In the genomic region with DNA sequence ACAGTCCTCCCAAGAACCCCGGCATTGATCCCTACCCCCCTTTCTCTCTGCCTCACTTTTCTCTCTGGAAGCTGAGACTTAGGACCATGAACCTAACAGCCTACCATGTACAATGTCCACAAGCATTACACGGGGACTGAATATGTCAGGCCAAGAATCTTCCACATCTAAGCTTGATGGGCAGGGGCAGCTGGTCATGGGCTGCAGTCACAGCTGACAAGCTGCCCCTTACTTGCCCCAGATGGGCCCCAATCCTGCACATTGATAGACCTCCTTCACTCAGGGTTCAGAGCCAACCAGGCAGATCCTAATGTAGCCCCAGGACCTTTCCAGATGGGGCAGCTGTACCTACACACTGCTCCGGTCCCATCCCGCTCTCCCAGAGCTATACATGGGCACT, we compare ENCODE assay signal across 28 mouse cellular contexts. TPM values are rescaled to one million over a fixed set of nuclear protein-coding genes. Genes with fewer than 3 reads are reported as not detected.
DNase-seq lines count a peak whose midpoint lies in the region; ATAC-seq and TF ChIP-seq lines count a peak whose summit lies in the region.
"Had no signal": no experiment of that assay in that cellular context is flagged by ENCODE, and none has a peak within 500 bp of the region (broad histone marks: within the 10 kb centered on the region; RNA-seq: fewer than 3 reads in every experiment).

No protein-coding gene starts in this region.

- no peaks in the 10 kb centered on the region for H3K9me3 ChIP-seq in heart, embryonic 10.5 days
- H3K9me3 ChIP-seq in heart, embryonic 16.5 days (replicated peaks; ENCODE audit: control insufficient read depth, low read length): no peaks in the 10 kb centered on the region
- H3K9me3 ChIP-seq in heart, embryonic 12.5 days (replicated peaks): no peaks in the 10 kb centered on the region
- H3K9me3 ChIP-seq in limb, embryonic 14.5 days (ENCODE audit: control insufficient read depth, low read length): no peaks in the 10 kb centered on the region
- no peaks in the 10 kb centered on the region for H3K9me3 ChIP-seq in limb, embryonic 15.5 days
- H3K9me3 ChIP-seq: embryonic facial prominence, embryonic 15.5 days; heart, embryonic 15.5 days; hindbrain, embryonic 10.5 days; hindbrain, embryonic 13.5 days; intestine, embryonic 15.5 days had no signal

- peak overlapping the region; percentile 83; the same call in 1 of the 2 replicates for H3K27ac ChIP-seq in heart, embryonic 10.5 days
- H3K27ac ChIP-seq in heart, embryonic 16.5 days (ENCODE audit: low read length): 0 out of 2 replicates have a peak overlapping the region, but pooled peaks have one; percentile 8
- H3K27ac ChIP-seq in heart, embryonic 12.5 days (ENCODE audit: poor library complexity, severe bottlenecking): no peak overlapping the region
- no peak overlapping the region for H3K27ac ChIP-seq in limb, embryonic 14.5 days (replicated peaks; ENCODE audit: low read depth, low read length)
- no peak overlapping the region for H3K27ac ChIP-seq in limb, embryonic 15.5 days
- H3K27ac ChIP-seq: embryonic facial prominence, embryonic 15.5 days; hindbrain, embryonic 13.5 days; intestine, embryonic 15.5 days had no signal

- H3K9ac ChIP-seq in heart, embryonic 16.5 days (ENCODE audit: low read length): peak overlapping the region; percentile 22; the same call in 1 of the 2 replicates
- H3K9ac ChIP-seq in heart, embryonic 12.5 days: no peak overlapping the region; the same call in 1 of the 2 replicates
- no peak overlapping the region for H3K9ac ChIP-seq in limb, embryonic 14.5 days (ENCODE audit: low read depth, low read length, severe bottlenecking)
- H3K9ac ChIP-seq in limb, embryonic 15.5 days: no peak overlapping the region
- H3K9ac ChIP-seq: embryonic facial prominence, embryonic 15.5 days; forebrain, postnatal 0 days; hindbrain, embryonic 13.5 days; intestine, embryonic 15.5 days had no signal

- no peak for TF ChIP-seq POLR2A in limb, embryonic 14.5 days (IDR thresholded peaks at IDR 0.05; ENCODE audit: borderline replicate concordance, extremely low read depth, insufficient read depth, insufficient read length)

- DNase-seq in heart, embryonic 10.5 days (ENCODE audit: low spot score): no peak
- DNase-seq in heart, adult 18-20 months: no peak
- DNase-seq in limb, embryonic 14.5 days (ENCODE audit: low spot score): peak; percentile 11
- no peak for DNase-seq in lung, postnatal 36 days
- DNase-seq in spleen, postnatal 4 days (ENCODE audit: low spot score in 2 of 2): no peak
- DNase-seq: adrenal gland, adult 8-10 months; adrenal gland, postnatal 25 days; cerebellum, adult 11-12 months; cerebellum, adult 8-10 months; cerebellum, postnatal 10 days; cerebellum, postnatal 36 days; embryo, embryonic 11 days; forebrain, postnatal 0 days; gastrocnemius, postnatal 36 days had no signal

- no peak overlapping the region for H3K4me3 ChIP-seq in heart, embryonic 10.5 days
- H3K4me3 ChIP-seq in heart, embryonic 16.5 days (ENCODE audit: low read length): no peak overlapping the region
- H3K4me3 ChIP-seq in heart, embryonic 12.5 days: no peak overlapping the region
- no peak overlapping the region for H3K4me3 ChIP-seq in limb, embryonic 14.5 days (replicated peaks; ENCODE audit: low read length)
- H3K4me3 ChIP-seq in limb, embryonic 15.5 days: no peak overlapping the region
- H3K4me3 ChIP-seq: embryonic facial prominence, embryonic 15.5 days; hindbrain, embryonic 10.5 days; hindbrain, embryonic 13.5 days had no signal

- no peak for ATAC-seq in heart, embryonic 16.5 days (replicated peaks; ENCODE audit: extremely low read depth, insufficient read depth, low FRiP score)
- ATAC-seq in heart, embryonic 12.5 days (ENCODE audit: insufficient number of reproducible peaks, low FRiP score): no peak
- ATAC-seq in limb, embryonic 14.5 days (ENCODE audit: low FRiP score, low read depth): 0 out of 2 replicates have a peak, but pooled peaks have one; percentile 55
- peak; percentile 27; the same call in 1 of the 2 replicates for ATAC-seq in limb, embryonic 15.5 days (ENCODE audit: insufficient number of reproducible peaks, low FRiP score, low TSS enrichment, low read depth)
- ATAC-seq: activated CD4-positive, CD25-positive, alpha-beta regulatory T cell, adult 4 months; CD4-positive, CD25-positive, alpha-beta regulatory T cell, adult 4 months; forebrain, embryonic 14.5 days; forebrain, postnatal 0 days; hindbrain, embryonic 16.5 days had no signal

- 0 out of 2 replicates have a peak, but pooled peaks cover 11% of the 10 kb centered on the region for H3K27me3 ChIP-seq in heart, embryonic 10.5 days (ENCODE audit: insufficient read depth, poor library complexity, severe bottlenecking)
- H3K27me3 ChIP-seq in heart, embryonic 16.5 days (ENCODE audit: control insufficient read depth, insufficient read depth, low read length): no peaks in the 10 kb centered on the region
- peaks cover 5% of the 10 kb centered on the region; the same call in 1 of the 2 replicates for H3K27me3 ChIP-seq in heart, embryonic 12.5 days (replicated peaks)
- no peaks in the 10 kb centered on the region for H3K27me3 ChIP-seq in limb, embryonic 14.5 days (ENCODE audit: control insufficient read depth, insufficient read depth, low read length)
- no peaks in the 10 kb centered on the region for H3K27me3 ChIP-seq in limb, embryonic 15.5 days
- H3K27me3 ChIP-seq: embryonic facial prominence, embryonic 15.5 days; intestine, embryonic 15.5 days had no signal

- peak overlapping the region; percentile 70; the same call in 1 of the 2 replicates for H3K4me2 ChIP-seq in heart, embryonic 16.5 days (ENCODE audit: low read depth, low read length)
- no peak overlapping the region for H3K4me2 ChIP-seq in heart, embryonic 12.5 days
- no peak overlapping the region for H3K4me2 ChIP-seq in limb, embryonic 14.5 days (replicated peaks; ENCODE audit: low read depth, low read length, severe bottlenecking)
- H3K4me2 ChIP-seq in limb, embryonic 15.5 days: no peak overlapping the region
- H3K4me2 ChIP-seq: embryonic facial prominence, embryonic 15.5 days; hindbrain, embryonic 13.5 days had no signal

- no peaks in the 10 kb centered on the region for H3K36me3 ChIP-seq in heart, embryonic 10.5 days
- H3K36me3 ChIP-seq in heart, embryonic 16.5 days (ENCODE audit: control insufficient read depth, insufficient read depth): no peaks in the 10 kb centered on the region
- H3K36me3 ChIP-seq in heart, embryonic 12.5 days: no peaks in the 10 kb centered on the region
- H3K36me3 ChIP-seq in limb, embryonic 14.5 days (ENCODE audit: control insufficient read depth, insufficient read depth, low read length): no peaks in the 10 kb centered on the region
- H3K36me3 ChIP-seq in limb, embryonic 15.5 days: no peaks in the 10 kb centered on the region
- H3K36me3 ChIP-seq: embryonic facial prominence, embryonic 15.5 days; heart, embryonic 15.5 days; hindbrain, embryonic 10.5 days; hindbrain, embryonic 13.5 days; intestine, embryonic 15.5 days had no signal

- peaks cover 80% of the 10 kb centered on the region for H3K4me1 ChIP-seq in heart, embryonic 10.5 days
- H3K4me1 ChIP-seq in heart, embryonic 16.5 days (ENCODE audit: control insufficient read depth, insufficient read depth, low read length): peaks cover 64% of the 10 kb centered on the region
- H3K4me1 ChIP-seq in heart, embryonic 12.5 days (replicated peaks): peaks cover 78% of the 10 kb centered on the region
- H3K4me1 ChIP-seq in limb, embryonic 14.5 days (ENCODE audit: control insufficient read depth, insufficient read depth, low read length): no peaks in the 10 kb centered on the region
- H3K4me1 ChIP-seq in limb, embryonic 15.5 days: peaks cover 8% of the 10 kb centered on the region; the same call in 1 of the 2 replicates
- H3K4me1 ChIP-seq: embryonic facial prominence, embryonic 15.5 days had no signal

- 88% methylated on average over 4 of the region's 4 CpGs for WGBS in heart, embryonic 10.5 days
- 83% methylated on average over 4 of the region's 4 CpGs for WGBS in heart, embryonic 16.5 days
- 77% methylated on average over 4 of the region's 4 CpGs for WGBS in heart, embryonic 12.5 days
- WGBS in limb, embryonic 14.5 days: 86% methylated on average over 4 of the region's 4 CpGs
- 87% methylated on average over 4 of the region's 4 CpGs for WGBS in limb, embryonic 15.5 days

RNA-seq across cellular contexts. Expression of a gene that starts 30.3 kb away (rescaled TPM):
- polyA plus RNA-seq in heart, embryonic 10.5 days (2016; fragmentation: Nextera tagmentation; extraction: Ambion mirVana): 5.6 and 9.4 TPM in 2 replicates
- total RNA-seq in heart, adult 18-20 months (2021): 1 to 10 TPM; 7.2 to 7.4 TPM
- polyA plus RNA-seq in heart, embryonic 16.5 days (2015; fragmentation: Nextera tagmentation; extraction: Ambion mirVana): 9.1 and 10.1 TPM in 2 replicates
- polyA plus RNA-seq in heart, embryonic 12.5 days (2016; fragmentation: Nextera tagmentation; extraction: Ambion mirVana): 8.4 and 8.7 TPM in 2 replicates
- 5.9 and 6.1 TPM in 2 replicates for polyA plus RNA-seq in limb, embryonic 14.5 days (2012; rRNA removed)
- polyA plus RNA-seq in limb, embryonic 14.5 days (2014; fragmentation: Nextera tagmentation; extraction: Ambion mirVana): 1.4 and 2.8 TPM in 2 replicates
- polyA plus RNA-seq in limb, embryonic 15.5 days (2015; fragmentation: Nextera tagmentation; extraction: Ambion mirVana): 1.7 and 4.0 TPM in 2 replicates
- total RNA-seq: granulocyte monocyte progenitor cell, adult 5-6 weeks; MEL had no signal

Comparison
In these comparisons a context has a peak if more than half of its experiments do, and no peak if none do; other contexts are left out.
1. H3K27ac ChIP-seq: peak in heart, embryonic 10.5 days (single experiment) and heart, embryonic 16.5 days (single experiment); none in heart, embryonic 12.5 days (single experiment), limb, embryonic 14.5 days (single experiment) and limb, embryonic 15.5 days (single experiment).
2. ATAC-seq: peak in limb, embryonic 14.5 days (single experiment) and limb, embryonic 15.5 days (single experiment); none in heart, embryonic 16.5 days (single experiment) and heart, embryonic 12.5 days (single experiment).